ENCODE assay signal across 8 mouse cellular contexts in genomic region chr14:8044330-8044729, GRCm38 (mm10). TPM values are rescaled to one million over a fixed set of nuclear protein-coding genes. Genes with fewer than 3 reads are reported as not detected.
DNase-seq lines count a peak whose midpoint lies in the region; ATAC-seq and TF ChIP-seq lines count a peak whose summit lies in the region.

No protein-coding gene starts in this region.

- H3K9ac ChIP-seq in hindbrain, embryonic 11.5 days (ENCODE audit: low read depth, low read length) = no peak overlapping the region
- no peak overlapping the region for H3K9ac ChIP-seq in hindbrain, embryonic 12.5 days

- H3K4me1 ChIP-seq in hindbrain, embryonic 11.5 days (replicated peaks; ENCODE audit: control insufficient read depth, insufficient read depth, low read length) = no peaks in the 10 kb centered on the region
- H3K4me1 ChIP-seq in hindbrain, embryonic 12.5 days = no peaks in the 10 kb centered on the region

- H3K4me3 ChIP-seq in hindbrain, embryonic 11.5 days (ENCODE audit: low read depth, low read length) = no peak overlapping the region
- H3K4me3 ChIP-seq in hindbrain, embryonic 12.5 days = no peak overlapping the region

- H3K9me3 ChIP-seq in hindbrain, embryonic 11.5 days (ENCODE audit: control insufficient read depth, low read length) = no peaks in the 10 kb centered on the region
- H3K9me3 ChIP-seq in hindbrain, embryonic 12.5 days (replicated peaks) = no peaks in the 10 kb centered on the region

- intact Hi-C loops in gastrocnemius, postnatal 36 days (cut with DNase I) = loop anchor here (2.0 to 10.0 kb wide), 2 partner anchors 50 to 78 kb away; partner anchors contain the start of gene Dnase1l3

- no peak overlapping the region for H3K4me2 ChIP-seq in hindbrain, embryonic 11.5 days (replicated peaks; ENCODE audit: low read depth, low read length)
- no peak overlapping the region for H3K4me2 ChIP-seq in hindbrain, embryonic 12.5 days (replicated peaks)

- H3K36me3 ChIP-seq in hindbrain, embryonic 11.5 days (ENCODE audit: control insufficient read depth, insufficient read depth, low read length) = no peaks in the 10 kb centered on the region
- peaks cover 22% of the 10 kb centered on the region for H3K36me3 ChIP-seq in hindbrain, embryonic 12.5 days

- WGBS in hindbrain, embryonic 11.5 days = 70% methylated on average over 8 of the region's 8 CpGs
- WGBS in hindbrain, embryonic 12.5 days = 70% methylated on average over 8 of the region's 8 CpGs

- ATAC-seq in hindbrain, embryonic 11.5 days (ENCODE audit: low FRiP score) = no peak
- no peak for ATAC-seq in hindbrain, embryonic 12.5 days (ENCODE audit: low FRiP score)

- peak; percentile 49 for DNase-seq in hindbrain, embryonic 11.5 days (ENCODE audit: low spot score)
- peak; percentile 54 for DNase-seq in testis, postnatal 10 days (ENCODE audit: low spot score)
- no peak for DNase-seq in testis, postnatal 14 days (ENCODE audit: low spot score)
- peak; percentile 61 for DNase-seq in brain, embryonic 14.5 days (ENCODE audit: low read depth)
- DNase-seq in lung, postnatal 25 days (ENCODE audit: low spot score) = peak; percentile 11
- no peak for DNase-seq in gastrocnemius, postnatal 36 days
- no peak for DNase-seq in spleen, adult 12 weeks (ENCODE audit: low spot score)

- H3K27me3 ChIP-seq in hindbrain, embryonic 11.5 days (ENCODE audit: control insufficient read depth, insufficient read depth, low read length) = no peaks in the 10 kb centered on the region
- no peaks in the 10 kb centered on the region for H3K27me3 ChIP-seq in hindbrain, embryonic 12.5 days

- no peak for TF ChIP-seq POLR2A in brain, embryonic 14.5 days (IDR thresholded peaks at IDR 0.05; ENCODE audit: borderline replicate concordance, extremely low read depth, insufficient read depth, insufficient read length, poor library complexity, severe bottlenecking)

- no peak for TF ChIP-seq CTCF in brain, embryonic 14.5 days (IDR thresholded peaks at IDR 0.05; ENCODE audit: borderline replicate concordance, extremely low read depth, insufficient read depth, insufficient read length)

- H3K27ac ChIP-seq in hindbrain, embryonic 11.5 days (ENCODE audit: low read depth, low read length) = no peak overlapping the region
- H3K27ac ChIP-seq in hindbrain, embryonic 12.5 days = no peak overlapping the region

RNA-seq across cellular contexts. Expression of gene Rpp14, which starts 35.8 kb away (rescaled TPM):
- polyA plus RNA-seq in hindbrain, embryonic 11.5 days (2014; fragmentation: Nextera tagmentation; extraction: Ambion mirVana) = 56.9 and 61.0 TPM in 2 replicates
- 45.4 and 47.5 TPM in 2 replicates for polyA plus RNA-seq in hindbrain, embryonic 12.5 days (2016; fragmentation: Nextera tagmentation; extraction: Ambion mirVana)
- polyA plus RNA-seq in brain, embryonic 14.5 days (2012; rRNA removed) = 23.6 and 24.3 TPM in 2 replicates
- 10 to 100 TPM; 24.5 to 28.4 TPM for total RNA-seq in gastrocnemius, postnatal 36 days (2021)

RNA-seq across cellular contexts. Expression of gene Abhd6, which starts 41.6 kb away (rescaled TPM):
- 15.3 and 16.1 TPM in 2 replicates for polyA plus RNA-seq in hindbrain, embryonic 11.5 days (2014; fragmentation: Nextera tagmentation; extraction: Ambion mirVana)
- polyA plus RNA-seq in hindbrain, embryonic 12.5 days (2016; fragmentation: Nextera tagmentation; extraction: Ambion mirVana) = 19.5 and 19.6 TPM in 2 replicates
- 15.2 and 17.3 TPM in 2 replicates for polyA plus RNA-seq in brain, embryonic 14.5 days (2012; rRNA removed)
- total RNA-seq in gastrocnemius, postnatal 36 days (2021) = 1 to 10 TPM; 5.3 to 6.0 TPM

RNA-seq across cellular contexts. Expression of gene Dnase1l3, which starts 50.0 kb away (rescaled TPM):
- polyA plus RNA-seq in hindbrain, embryonic 11.5 days (2014; fragmentation: Nextera tagmentation; extraction: Ambion mirVana) = 0.03 TPM in 1 of 2 replicates, not detected in the other
- 0.08 TPM in 1 of 2 replicates, not detected in the other for polyA plus RNA-seq in hindbrain, embryonic 12.5 days (2016; fragmentation: Nextera tagmentation; extraction: Ambion mirVana)
- polyA plus RNA-seq in brain, embryonic 14.5 days (2012; rRNA removed) = 0.05 and 0.07 TPM in 2 replicates
- not detected for total RNA-seq in gastrocnemius, postnatal 36 days (2021)

RNA-seq across cellular contexts. Expression of gene Pxk, which starts 53.7 kb away (rescaled TPM):
- polyA plus RNA-seq in hindbrain, embryonic 11.5 days (2014; fragmentation: Nextera tagmentation; extraction: Ambion mirVana) = 32.4 and 36.4 TPM in 2 replicates
- polyA plus RNA-seq in hindbrain, embryonic 12.5 days (2016; fragmentation: Nextera tagmentation; extraction: Ambion mirVana) = 43.0 and 46.7 TPM in 2 replicates
- polyA plus RNA-seq in brain, embryonic 14.5 days (2012; rRNA removed) = 55.5 and 62.4 TPM in 2 replicates
- 10 to 100 TPM; 10.7 to 12.2 TPM for total RNA-seq in gastrocnemius, postnatal 36 days (2021)

Comparison
In these comparisons a context has a peak if more than half of its experiments do, and no peak if none do; other contexts are left out.
1. DNase-seq: peak in hindbrain, embryonic 11.5 days (single experiment), testis, postnatal 10 days (single experiment), brain, embryonic 14.5 days (single experiment) and lung, postnatal 25 days (single experiment); none in testis, postnatal 14 days (single experiment), gastrocnemius, postnatal 36 days (0 of 2) and spleen, adult 12 weeks (single experiment).